Mouse (Mus musculus) urinary bladder, adult 2 months (tissue): ENCODE measurements at regions not wholly inside any gene's neighbourhood (a gene's known extent, or its start where the extent isn't known, plus 50 kb on each side); places are given as distances from the start of the nearest gene placed in this dataset.
A peak's percentile ranks its signal among the peaks of the same experiment; 100 is the strongest.

Source experiments
- DNase-seq: peaks from one replicate; pipeline ENCODE4 v3.0.0; 2022; ENCODE audit warnings: low spot score

DNA sequence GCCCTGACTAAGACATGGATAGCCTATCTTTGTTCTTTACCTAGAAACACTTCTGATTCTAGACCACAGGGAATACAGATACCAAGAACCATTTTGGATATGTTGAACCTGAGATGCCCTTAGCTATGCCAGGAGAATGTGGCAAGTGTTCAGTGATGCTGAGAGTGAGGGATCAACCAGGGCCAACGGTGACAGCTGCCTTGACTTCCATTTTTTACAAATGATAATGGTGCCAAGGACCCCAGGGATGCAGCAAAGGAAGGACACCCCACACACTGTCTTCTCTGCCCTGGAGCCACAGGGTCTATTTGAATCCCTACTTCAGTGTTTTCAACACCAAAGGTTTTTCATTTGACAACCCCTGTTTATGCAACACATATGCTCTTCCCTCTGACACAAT, 174.4 kb downstream of the Gsdmc2 start:
- DNase-seq, result no peak

DNA sequence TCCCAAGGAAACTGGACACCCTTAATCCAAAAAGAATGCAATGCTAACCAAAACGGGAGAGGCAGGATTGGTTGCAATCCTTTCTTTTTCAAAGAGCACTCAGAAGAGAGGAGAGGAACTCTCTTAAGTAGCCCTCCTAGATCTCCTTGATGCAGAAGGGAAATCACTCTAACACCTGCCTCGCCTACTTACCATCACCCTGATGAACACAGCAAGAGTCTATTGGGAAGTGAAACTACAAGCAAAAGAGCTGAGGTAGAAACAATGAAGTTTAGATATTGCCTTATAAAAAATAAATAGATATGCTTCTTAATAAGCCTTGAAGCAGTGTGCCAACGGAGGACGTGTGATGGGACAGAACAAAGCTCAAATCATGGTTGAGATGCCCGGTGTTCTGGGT, 177.4 kb downstream of the Gsdmc2 start:
- no peak for DNase-seq

DNA sequence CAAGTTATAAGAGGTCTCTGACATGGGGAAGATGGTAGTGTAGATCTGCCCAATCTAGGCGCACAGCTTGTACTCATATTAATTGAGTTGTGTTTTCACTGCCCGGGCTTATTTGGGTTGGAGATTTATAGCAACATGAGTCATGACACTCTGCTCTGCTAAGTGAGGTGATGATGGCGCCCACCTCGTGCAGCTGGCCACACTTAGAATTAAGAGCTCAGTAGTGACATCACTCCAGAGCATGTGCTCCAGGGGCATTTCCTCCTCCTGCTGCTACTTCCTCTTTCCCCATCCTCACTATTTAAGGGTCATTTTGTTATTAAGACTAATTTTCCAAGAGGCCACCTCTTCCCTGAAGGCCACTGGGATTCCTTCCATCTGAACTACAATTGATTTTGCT, 179.5 kb downstream of the Gsdmc2 start:
- no peak for DNase-seq

DNA sequence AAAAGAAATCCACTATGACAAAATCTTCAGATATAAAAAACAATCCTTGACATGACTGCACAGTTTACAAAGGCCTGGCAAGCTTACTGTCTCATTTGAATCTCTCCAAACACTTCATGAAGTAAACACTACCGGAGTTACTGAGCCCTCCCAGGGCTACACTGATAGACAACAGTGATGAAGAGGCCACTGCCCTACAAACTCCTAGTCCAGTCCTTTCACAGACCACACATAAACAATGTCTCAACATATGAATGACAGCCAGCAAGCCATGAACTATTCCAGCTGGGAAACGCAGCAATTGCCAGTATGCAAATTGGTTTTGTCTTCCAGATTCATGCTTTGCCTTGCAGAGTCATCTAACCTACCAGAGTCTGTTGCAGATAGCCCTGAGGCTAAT, 180.1 kb downstream of the Gsdmc2 start:
- DNase-seq, result no peak

DNA sequence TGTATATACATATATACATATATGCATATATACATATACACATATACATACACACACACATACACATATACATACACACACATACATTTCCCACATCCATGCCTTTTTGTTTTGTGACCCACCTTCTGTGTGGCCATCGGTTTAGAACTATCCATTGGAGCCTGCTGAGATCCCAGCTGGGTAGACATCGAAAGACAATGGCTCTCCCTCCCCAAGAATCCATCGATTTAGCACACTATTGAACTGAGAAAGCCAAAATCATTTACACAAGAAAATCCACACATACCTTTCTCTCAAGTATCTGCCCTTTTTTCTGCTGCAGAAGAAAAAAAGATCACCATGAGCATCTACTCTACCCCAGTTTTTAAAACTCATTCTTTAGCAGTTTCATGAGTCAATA, 182.8 kb downstream of the Gsdmc2 start:
- DNase-seq, result no peak

DNA sequence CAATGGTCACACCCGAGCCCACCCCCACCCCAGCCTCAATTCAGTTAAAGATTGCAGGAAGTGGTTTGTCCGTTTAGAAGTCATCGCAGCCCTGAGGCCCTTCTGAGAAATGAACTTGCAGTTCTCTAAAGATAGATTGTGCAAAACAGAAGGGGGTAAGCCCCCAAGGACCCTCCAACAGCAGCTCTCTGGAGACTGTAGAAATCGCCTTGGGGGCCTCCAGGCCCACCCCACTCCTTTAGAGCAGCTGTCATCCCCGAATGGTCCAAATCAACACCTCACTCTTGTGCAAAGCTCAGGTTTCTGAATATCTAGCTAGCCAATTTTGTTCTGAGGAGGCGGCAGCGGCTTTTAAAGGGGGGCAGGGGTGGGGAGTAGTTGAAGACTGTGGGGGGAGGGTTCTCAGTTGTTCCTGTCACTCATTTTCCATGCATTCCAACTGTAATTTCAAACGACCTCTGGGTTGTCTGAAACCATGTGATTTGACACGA, 186.9 kb downstream of the Gsdmc2 start:
- DNase-seq, result no peak

DNA sequence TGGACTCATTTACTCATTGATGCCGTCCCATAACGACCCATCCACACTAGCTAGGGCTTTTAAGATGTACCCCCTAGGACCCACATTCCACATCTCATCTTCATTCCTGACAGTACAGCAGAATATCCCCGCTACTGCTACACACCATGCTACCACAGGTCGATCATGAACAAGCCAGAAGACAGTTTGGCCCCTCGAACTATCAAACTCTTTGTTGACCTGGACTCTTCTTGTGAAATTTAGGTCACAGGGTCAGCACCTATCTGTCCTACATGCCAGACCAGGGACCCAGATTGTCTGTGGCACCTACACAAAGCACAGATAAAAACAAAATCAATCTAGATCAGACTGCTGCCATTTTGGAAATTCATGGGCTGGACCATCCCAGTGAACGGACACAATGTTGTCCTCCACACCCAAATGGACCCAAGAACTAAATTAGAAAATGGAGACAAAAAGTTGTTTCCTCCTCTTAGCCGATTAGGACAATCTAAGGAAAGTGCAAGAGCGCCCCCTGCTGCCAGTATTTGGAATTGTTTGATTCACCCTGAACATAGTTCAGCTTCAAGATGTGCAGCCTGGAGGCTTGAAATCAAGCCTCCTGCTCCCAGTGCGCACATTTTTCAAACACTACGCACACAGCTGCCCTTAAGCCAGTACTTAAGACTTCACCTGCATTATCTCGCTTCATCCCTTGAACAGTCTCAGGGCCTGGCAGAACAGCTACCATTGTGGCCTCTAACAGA, 192.6 kb downstream of the Gsdmc2 start:
- peak; percentile 62 for DNase-seq

DNA sequence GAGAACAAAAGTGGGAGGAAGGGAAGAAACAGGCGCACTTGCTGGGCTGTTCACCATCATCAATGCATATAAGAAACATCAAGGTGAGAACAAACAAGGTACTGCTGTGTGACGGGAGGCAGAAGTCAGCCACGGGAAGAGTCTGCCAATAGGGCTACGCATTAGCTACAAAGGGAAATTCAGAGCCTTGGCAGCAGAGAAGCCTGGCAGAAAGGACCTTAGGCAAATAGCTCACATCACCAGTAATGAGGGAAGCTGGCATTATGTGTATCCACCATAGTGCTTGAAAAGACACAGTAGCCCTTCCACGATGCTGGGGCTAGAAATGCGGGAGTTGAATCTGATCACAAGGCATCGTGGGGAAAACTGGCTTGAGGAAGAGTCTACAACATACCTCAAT, 193.9 kb downstream of the Gsdmc2 start:
- no peak for DNase-seq

DNA sequence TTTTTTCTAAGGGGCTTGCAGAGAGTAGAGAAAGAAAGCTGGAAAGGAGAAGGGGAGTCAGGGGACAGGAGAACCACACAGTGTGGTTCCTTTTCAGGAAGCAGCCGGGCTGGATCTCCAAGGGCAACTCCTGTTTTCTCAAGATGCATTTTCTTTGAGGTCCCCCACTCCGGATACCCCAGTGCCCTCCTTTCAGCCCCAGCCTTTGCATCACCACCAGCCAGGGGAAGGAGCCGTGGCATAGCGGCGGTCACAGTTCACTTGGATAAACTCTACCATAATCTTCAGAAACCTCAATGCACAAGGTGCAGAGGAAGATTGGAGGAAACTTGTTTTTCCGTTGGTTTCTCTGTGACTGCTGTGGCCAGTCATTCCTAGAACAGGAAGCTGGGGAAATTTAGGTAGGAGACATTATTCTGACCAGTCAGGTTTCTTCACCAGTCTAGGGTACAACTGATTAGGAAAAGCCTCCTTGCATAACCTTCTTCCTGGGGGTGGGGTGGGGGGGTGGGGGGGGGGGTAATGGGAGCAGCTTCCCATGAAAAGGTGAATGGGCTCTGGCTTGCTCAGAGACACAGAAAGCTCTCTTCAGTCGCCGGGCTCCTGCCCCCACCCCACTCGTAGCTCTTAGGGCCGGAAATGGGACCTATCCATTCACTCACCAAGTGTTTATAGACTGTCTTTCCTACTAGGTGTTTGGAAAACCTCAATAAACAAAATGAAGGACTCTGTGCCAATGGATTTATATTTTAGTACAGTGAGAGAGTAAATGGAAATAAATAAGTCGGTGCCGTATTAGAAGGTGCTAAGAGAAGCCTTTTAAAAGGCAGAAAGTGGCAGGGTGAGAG, 196.6 kb downstream of the Gsdmc2 start:
- no peak for DNase-seq

DNA sequence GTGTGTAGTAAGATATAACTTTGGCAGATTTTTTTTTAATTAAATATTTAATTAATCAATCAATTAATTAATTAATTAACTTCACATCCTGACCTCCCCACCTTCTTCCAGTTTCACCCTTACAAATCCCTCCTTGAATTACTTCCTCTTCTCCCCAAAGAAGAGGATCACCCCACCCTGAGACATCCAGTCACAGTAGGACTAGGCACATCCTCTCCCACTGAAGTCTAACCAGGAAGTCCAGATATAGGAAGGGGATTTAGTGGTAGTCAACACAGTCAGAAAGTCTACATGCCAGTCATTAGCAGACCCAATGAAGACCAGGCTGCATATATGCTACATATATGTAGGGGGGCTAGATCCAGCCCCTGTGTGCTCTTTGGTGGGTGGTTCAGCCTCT, 220.2 kb downstream of the Gsdmc2 start:
- DNase-seq, result no peak

DNA sequence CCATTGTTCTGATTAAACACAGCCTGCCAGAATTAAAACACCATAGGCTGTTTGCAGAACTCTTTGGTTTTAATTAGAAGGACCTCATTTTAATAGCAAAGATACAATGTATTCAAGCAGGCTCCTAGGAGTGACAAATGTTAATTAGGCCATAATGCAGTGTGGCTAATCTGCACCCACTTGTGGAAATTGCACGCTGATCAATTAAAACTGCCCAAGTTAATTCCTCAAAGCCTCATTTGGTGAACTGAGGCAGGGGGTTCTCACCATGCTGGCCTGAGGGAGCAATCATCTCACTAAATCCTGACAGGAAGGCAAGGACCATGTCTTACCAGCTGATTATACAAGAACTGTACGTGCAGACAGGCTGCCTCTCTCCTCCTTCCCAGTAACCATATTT, 220.7 kb downstream of the Gsdmc2 start:
- no peak for DNase-seq

DNA sequence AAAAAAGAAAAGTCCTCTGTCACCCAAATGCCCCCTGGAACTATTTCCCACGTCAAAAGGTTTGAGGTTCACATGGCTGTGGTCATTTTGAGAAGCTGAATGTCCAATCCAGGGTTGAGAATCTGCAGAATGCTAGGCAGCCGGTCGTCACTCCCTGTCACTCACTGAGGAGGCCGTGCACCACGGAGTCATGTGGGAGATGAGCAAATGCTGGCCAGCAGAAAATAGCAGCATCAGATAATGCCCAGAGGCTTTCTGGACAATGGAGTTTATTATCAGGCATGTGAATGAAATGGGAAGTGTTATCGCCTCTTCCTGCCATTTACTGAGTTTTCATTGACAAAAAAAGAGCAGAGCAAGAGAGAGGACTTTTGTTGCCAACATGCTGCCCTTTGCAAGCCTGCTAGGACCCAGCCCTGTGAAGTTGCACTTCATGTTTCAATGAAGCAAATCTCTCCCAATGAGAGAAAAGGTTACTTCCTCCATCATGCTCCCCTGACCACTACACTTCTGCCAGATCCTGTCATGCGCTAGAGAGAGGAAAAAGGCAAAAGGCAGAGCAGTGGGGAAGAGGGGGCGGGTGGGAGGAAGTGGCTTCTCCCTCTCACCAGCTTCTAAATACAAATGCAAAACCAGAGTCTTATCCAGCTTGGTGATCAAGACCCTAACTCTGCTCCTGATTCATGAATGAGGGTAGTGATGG, 228.3 kb downstream of the Gsdmc2 start:
- DNase-seq, result no peak

DNA sequence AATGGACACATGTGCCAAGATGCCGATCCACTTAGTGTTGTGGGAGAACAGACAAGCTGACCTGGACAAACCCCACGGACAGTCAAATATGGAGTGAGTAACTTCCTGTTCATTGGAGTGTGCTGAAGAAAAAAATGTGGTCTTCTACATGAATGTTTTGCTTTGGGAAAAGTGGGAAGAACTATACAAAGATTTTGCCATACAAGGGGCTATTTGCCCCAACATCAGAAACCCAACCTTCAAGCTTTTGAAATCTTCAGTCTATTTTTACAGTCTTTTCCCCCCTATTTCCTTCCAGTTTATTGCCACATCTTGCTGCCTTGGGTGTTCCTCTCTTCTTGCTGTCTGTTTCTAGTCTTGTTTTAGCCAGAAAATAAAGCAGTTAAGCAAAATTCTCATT, 230.8 kb downstream of the Gsdmc2 start:
- DNase-seq, result no peak

DNA sequence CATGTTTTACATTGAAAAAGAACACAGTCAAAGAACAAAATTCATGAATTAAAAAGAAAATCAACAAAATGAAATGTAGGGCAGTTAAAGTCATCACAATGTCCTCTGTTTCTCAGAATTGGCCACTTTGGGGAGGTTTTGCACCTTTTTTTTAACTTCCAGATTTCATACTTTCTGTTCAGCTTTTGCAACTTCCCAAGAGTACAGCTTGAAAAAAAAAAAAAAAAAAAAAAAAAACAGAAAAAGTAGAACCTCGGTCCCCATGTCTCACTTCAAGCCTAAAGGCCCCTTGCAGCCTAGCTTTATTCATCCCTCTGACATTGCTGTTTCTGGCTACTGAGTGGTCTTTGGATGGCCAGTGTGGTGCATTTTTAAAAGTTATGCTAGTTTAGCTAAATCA, 231.9 kb downstream of the Gsdmc2 start:
- no peak for DNase-seq

DNA sequence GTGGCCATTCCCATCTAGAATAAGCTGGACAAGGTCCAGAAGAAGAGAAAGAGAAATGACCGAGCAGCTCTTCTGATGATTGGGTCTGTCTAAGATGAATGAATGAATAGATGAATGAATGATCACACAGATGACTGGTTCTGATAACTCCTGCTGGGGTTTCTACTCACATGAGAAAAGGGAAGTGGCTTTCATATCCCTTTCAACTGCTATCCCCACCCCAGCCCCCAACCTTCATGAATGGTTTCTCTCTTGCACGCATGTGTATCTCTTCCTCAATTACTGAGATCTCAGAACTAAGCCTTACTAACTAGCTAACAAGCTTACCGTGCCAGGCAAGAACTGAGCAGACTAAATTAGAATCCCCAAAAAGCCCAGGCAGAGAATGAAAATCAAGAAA, 233.8 kb downstream of the Gsdmc2 start:
- no peak for DNase-seq

DNA sequence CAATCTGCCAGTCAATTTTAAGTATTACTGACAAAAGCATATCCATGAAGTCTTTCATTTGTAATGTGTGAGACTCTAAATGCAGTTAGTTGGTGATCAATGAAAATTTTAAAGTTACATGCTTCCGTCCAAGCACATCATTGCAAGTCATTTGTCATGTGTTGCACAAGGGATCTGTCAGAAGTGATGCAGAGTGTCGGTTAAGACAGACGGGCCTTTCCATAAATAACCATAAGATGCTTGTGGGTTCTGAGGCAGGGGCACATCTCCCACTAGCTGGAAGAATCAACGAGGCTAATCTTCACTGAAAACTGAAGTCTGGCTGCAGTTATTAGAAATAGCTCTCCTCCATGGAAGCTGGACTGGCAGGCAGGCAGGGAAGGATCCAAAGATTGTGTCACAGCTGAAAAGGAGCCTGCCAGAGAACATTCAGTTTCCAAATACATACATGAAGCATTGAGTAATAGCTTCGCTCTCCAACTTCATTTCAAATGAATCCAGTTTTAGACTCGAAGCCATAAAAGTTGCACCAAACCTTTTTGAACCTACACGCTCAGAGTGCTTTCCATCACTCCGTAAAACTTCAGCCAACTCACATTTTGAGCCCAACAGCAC, 241.8 kb downstream of the Gsdmc2 start:
- DNase-seq, result no peak

DNA sequence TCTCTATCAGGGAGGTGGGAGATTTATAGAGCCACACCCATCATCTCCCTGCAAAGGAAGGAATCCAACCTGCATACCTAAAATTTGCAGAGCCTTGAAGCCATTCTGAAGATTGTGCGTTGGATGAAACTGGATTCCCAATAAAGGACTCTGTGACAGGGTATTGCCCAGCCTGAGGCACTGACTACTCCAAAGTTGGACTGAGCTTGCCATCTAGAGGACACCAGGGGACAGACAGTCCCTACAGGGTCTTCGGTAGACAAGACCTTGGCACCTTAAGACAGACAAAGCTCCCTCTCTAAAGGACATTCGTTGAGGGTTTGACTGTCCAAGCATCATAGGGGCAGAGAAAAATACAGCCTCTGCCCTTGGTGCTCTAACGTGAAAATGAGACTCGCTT, 243.4 kb downstream of the Gsdmc2 start:
- DNase-seq, result no peak

DNA sequence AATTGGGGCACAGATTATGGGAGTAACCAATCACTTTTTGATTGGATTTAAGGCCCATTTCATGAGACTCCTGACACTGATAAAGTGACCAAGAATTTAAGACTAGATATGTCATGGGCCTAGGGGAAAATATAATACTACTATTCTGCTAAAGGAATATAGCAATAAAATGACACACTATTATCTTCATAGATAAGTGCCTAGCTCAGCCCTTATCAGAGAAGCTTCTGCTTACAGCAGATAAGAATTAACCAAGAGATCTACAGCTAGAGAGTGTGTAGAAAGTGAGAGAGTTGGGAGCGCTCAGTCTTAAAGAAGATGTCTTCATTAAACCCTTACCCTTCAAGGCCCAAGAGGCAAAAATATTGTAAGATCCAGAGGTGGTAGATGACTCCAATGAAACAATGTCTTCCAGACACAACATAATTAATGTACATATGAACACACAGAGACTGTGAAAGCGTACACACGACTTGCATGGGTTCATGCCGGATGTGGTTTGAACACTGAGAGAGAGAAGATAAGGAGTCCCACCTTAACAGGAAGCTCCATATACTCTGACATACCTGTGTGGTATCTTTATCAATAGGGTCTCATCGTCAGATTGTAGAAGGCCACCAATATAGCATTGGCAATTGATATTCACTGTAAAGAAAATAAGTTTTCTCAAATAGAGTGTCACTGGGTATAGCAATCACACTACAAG, 252.1 kb downstream of the Gsdmc2 start:
- DNase-seq, result no peak

DNA sequence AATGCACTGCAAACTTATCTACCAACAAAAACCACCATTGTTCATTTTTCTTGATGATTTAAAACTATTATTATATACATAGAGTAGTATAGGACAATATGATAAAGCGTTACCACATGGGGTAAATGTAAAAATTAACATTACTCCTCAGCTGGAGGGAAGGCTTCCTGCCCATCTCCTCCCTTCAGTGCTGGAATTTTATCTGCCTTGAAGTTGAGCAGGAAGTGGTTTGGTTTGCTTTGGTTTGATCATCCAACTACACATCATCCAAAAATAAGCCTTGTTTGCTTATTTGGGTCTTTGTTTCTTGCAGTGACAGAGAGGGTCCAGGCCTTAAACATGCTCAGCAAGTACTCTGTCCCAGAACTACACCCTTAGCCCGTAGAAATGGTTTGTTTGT, 285.7 kb downstream of the Gsdmc2 start:
- DNase-seq, result no peak

DNA sequence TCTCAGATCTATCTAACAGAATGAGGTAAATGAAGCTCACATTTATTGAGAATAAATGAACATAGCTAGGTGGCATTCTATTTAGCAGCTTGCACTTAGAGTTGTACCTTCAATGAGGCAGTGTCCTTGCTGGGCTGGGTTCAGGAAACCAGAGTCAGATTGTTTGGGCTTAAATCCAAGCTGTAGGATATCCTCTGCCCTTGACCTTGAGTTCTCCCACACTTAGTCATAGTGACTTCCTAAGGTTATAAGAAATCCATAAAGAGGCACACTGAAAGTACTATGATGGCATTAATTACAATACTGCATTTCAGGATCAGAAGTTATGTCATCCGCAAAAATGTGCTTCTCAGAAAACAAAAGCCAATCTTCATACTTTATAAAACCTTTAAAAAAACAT, 286.3 kb downstream of the Gsdmc2 start:
- no peak for DNase-seq

DNA sequence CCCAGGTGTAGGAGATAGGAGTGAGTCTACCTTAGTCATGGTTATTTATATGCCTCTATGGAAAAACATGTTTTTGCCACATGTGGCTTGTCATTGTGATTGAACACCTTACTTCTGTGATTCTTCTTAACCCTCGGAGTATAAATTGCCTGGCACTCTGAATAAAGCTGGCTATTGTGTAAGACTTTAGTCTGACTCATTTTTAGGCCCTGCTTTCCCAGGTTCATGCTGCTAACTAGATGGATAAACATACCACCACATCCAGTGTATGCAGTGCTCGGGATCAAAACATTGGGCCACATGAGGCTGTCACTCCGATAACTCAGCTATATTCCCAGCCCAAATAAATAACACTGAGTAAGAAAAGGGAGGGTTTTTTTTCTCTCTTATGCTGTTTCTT, 287.2 kb downstream of the Gsdmc2 start:
- DNase-seq, result no peak

DNA sequence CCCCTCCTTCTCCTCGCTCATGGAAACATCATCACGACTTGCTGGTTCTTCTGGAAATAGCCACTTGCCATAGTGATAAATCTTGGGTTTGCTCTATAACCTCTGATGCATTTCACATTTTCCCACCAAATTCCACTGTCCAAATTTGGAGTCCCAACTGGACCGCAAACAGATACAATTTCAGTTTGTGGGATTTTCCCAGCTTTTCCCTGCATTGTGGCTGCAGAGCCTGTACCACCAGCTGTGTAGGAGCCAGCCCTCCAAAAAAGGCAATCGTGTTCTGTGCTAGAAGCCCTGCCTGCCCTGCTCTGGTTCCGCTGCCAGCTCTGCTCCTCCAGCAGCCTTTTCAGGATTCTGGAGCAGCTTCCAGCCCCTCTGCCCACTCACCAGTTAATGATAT, 291.4 kb downstream of the Gsdmc2 start:
- DNase-seq, result no peak
